Mouse (Mus musculus) forebrain, postnatal 0 days (tissue): ENCODE results near the gene Afg1l. TPM values are rescaled to one million over a fixed set of nuclear protein-coding genes. Genes with fewer than 3 reads are reported as not detected.

Experiments used
- ATAC-seq: fragments of 200-750 bp; cut with Nextera tagmentation; 2 replicates; pipeline ENCODE4 v1.8.0; 2017; ENCODE audit warnings: mild to moderate bottlenecking, moderate library complexity
- DNase-seq: peaks from one replicate; pipeline ENCODE4 v3.0.0-alpha.2; 2015
- H3K27ac ChIP-seq: fragments of 300-500 bp; sonication (generic); 2 replicates; pipeline ENCODE4 v1.5.1; 2014; ENCODE audit warnings: low read depth, mild to moderate bottlenecking, antibody characterized with exemption, low read length, moderate library complexity, mixed read lengths
- H3K27me3 ChIP-seq: fragments of 300-500 bp; sonication (generic); 2 replicates; pipeline ENCODE4 v1.6.1; 2014; ENCODE audit warnings: mild to moderate bottlenecking, low read length, mixed read lengths; ENCODE audit not compliant: insufficient read depth
- H3K36me3 ChIP-seq: fragments of 300-500 bp; sonication (generic); 2 replicates; pipeline ENCODE4 v1.6.1; 2014; ENCODE audit warnings: mild to moderate bottlenecking, moderate library complexity; ENCODE audit not compliant: insufficient read depth
- H3K4me1 ChIP-seq: fragments of 300-500 bp; sonication (generic); 2 replicates; pipeline ENCODE4 v1.6.1; 2014; ENCODE audit warnings: antibody characterized with exemption; ENCODE audit not compliant: insufficient read depth
- H3K4me2 ChIP-seq: fragments of 300-500 bp; sonication (generic); 2 replicates; pipeline ENCODE4 v1.6.1; 2014; ENCODE audit warnings: low read depth, mild to moderate bottlenecking, moderate library complexity
- H3K4me3 ChIP-seq: fragments of 300-500 bp; sonication (generic); 2 replicates; pipeline ENCODE4 v1.5.1; 2014; ENCODE audit warnings: low read depth, low read length, mixed read lengths
- H3K9ac ChIP-seq: fragments of 300-500 bp; sonication (generic); 2 replicates; pipeline ENCODE4 v1.6.1; 2014; ENCODE audit warnings: mild to moderate bottlenecking
- H3K9me3 ChIP-seq: fragments of 300-500 bp; sonication (generic); 2 replicates; pipeline ENCODE4 v1.6.1; 2016; ENCODE audit warnings: low read length
- CTCF ChIP-seq: sonication (generic); IDR thresholded peaks from 2 replicates; pipeline ENCODE4 v1.5.1; 2016; ENCODE audit warnings: antibody characterized with exemption, control low read depth, low read depth
- WGBS: fragments of 180-500 bp; shearing (Covaris S2); extraction: QIAGEN DNeasy Blood & Tissue Kit; methylation state at CpG from one replicate; pipeline ENCODE4 v1.1.7; 2014; 5-methylcytosine and 5-hydroxymethylcytosine counted together
- polyA plus RNA-seq: library from polyadenylated mRNA; unstranded; fragments of >200 nt; fragmentation: Nextera tagmentation; extraction: Ambion mirVana; gene quantifications from 2 replicates; pipeline ENCODE4 v1.2.1, GENCODE M21; 2015
- total RNA-seq: library from RNA; depleted of rRNA; stranded (reverse); fragments of >200 nt; gene quantifications from 2 replicates; pipeline ENCODE4 v1.2.3, GENCODE M21; 2014; rRNA removed

The Afg1l gene
- total and polyA plus RNA-seq, 2 experiments from 2014 or later, result 6.8 to 6.9 TPM

DNA sequence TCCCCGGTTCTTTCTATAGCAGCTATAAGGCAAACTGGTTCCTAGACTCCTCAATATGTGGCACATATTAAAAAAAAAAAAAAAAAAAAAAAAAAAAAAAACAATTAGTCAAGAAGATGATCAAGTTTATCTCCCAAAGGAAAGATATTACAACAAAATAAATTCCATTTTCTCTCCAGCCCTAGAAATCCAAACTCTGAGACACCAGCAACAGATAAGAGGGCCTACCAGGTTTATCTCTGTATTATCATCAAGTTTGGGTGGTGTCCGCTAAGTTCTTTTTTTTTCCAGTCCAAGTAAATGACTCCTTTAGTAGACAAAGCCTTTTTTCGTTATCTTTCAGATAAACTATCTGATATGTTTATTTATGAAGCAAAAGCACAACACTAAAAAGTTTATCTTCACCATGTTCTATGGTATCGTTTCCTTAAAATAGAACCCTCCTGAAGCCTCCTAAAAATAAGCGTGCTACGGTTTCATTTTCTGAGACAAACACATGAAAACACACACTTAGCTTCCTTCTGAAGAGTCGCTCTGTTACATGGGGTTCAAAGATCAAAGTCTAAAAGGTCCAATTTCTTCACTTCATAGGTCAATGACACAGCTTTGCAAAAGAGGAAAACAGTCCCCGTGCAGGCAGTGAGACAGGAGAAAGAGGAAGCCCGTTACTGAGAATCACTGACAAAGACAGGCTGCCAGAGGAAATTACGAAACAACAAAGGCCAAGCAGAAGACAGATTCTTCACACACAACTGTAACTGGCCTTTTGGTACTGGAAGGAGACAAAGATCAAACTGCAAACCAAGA, 207.9 kb downstream of the Afg1l start:
- H3K36me3 ChIP-seq, result peaks cover 2% of the 10 kb centered on the region; the same call in 1 of the 2 replicates
- ATAC-seq (no peak), DNase-seq (no peak)
- no peaks in the 10 kb centered on the region for H3K9me3 ChIP-seq
- H3K4me1 ChIP-seq, result peaks cover 16% of the 10 kb centered on the region; the same call in 1 of the 2 replicates
- H3K9ac ChIP-seq, result no peak overlapping the region
- no peak overlapping the region for H3K4me2 ChIP-seq
- TF ChIP-seq CTCF, result no peak
- WGBS, result 69% methylated on average over 10 of the region's 10 CpGs
- H3K27me3 ChIP-seq, result no peaks in the 10 kb centered on the region
- H3K27ac ChIP-seq, result no peak overlapping the region
- no peak overlapping the region for H3K4me3 ChIP-seq

DNA sequence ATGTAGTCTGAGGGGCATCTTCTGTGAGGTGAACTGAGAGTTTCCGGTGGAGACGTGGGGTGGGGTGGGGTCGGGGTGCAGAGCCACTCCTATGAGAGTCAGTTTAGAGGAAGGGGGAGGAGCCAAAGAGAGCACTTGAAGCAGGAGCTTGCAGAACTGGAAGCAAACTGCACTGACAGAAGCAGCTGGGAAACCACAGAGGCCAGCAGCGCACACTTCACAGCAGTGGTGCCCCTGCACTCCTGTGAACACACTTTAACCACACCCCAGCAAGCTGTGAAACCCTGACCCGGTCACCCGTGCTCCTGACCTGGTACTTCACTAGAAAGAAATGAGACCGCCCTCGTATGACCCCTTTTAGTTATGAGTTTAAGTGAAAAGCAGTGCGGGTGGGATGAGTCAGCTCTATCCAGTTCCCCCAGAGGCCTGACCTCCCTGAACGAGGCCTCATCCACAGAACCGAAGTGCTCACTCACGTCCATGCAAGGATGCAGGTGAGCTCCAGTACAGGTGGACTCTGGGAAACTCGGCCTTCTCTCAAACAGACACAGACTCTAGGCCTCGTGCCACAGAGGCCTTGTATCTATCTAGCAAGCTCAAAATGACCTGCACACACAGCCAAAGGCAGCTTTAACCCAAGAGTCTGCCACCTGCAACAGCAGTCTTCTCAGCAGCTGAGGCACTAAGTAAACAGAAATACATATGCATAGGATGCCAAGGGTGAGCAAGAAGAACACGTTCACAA, 208.9 kb downstream of the Afg1l start:
- H3K27me3 ChIP-seq, result no peaks in the 10 kb centered on the region
- H3K4me2 ChIP-seq, result no peak overlapping the region
- TF ChIP-seq CTCF, result no peak
- ATAC-seq, result no peak
- H3K4me3 ChIP-seq, result no peak overlapping the region
- no peak overlapping the region for H3K27ac ChIP-seq
- no peak for DNase-seq
- H3K4me1 ChIP-seq, result peaks cover 16% of the 10 kb centered on the region; the same call in 1 of the 2 replicates
- H3K9me3 ChIP-seq, result no peaks in the 10 kb centered on the region
- peaks cover 2% of the 10 kb centered on the region; the same call in 1 of the 2 replicates for H3K36me3 ChIP-seq
- WGBS, result 74% methylated on average over 15 of the region's 15 CpGs
- H3K9ac ChIP-seq, result no peak overlapping the region

DNA sequence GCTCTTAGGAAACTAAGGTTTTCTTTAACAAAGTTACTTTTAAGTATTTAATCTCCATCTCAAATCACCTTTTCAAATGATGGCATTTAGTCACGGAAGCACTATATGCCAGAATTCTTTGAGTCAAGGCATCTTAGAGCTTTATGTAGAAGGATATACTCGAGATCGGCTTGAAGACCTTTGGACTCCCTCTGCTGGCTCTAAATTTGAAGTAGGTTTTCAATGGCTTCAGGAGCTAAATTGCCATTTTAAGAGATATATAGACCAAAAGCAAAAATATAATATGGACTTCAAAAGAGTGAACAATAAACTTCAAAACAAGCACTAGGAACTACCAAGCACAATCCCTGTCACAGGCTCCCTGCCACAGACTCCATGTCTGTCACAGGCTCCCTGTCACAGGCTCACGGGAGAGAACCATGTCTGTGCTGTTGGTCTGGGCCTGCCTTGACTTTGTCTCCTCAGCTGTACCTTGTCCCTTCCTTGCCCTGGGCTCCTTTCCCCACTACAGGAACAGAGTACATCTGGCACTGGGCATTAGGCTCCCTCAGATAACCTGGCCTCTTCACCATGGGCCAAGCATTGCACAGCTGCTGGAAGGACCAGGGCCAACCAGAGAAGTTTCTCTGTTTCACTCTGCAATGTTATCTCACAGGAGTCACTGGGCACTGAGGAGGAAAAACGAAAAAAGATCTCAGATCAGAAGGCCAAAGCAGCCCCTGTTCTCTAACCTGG, 210.4 kb downstream of the Afg1l start:
- ATAC-seq, result no peak
- no peaks in the 10 kb centered on the region for H3K9me3 ChIP-seq
- no peak overlapping the region for H3K9ac ChIP-seq
- H3K27ac ChIP-seq, result no peak overlapping the region
- 0 out of 2 replicates have a peak, but pooled peaks cover 2% of the 10 kb centered on the region for H3K36me3 ChIP-seq
- peak; percentile 38; the same call in 1 of the 2 replicates for TF ChIP-seq CTCF
- H3K4me2 ChIP-seq, result no peak overlapping the region
- peak; percentile 43 for DNase-seq
- H3K27me3 ChIP-seq, result no peaks in the 10 kb centered on the region
- WGBS, result 80% methylated on average over 5 of the region's 5 CpGs
- H3K4me3 ChIP-seq, result no peak overlapping the region
- peaks cover 3% of the 10 kb centered on the region; the same call in 1 of the 2 replicates for H3K4me1 ChIP-seq

DNA sequence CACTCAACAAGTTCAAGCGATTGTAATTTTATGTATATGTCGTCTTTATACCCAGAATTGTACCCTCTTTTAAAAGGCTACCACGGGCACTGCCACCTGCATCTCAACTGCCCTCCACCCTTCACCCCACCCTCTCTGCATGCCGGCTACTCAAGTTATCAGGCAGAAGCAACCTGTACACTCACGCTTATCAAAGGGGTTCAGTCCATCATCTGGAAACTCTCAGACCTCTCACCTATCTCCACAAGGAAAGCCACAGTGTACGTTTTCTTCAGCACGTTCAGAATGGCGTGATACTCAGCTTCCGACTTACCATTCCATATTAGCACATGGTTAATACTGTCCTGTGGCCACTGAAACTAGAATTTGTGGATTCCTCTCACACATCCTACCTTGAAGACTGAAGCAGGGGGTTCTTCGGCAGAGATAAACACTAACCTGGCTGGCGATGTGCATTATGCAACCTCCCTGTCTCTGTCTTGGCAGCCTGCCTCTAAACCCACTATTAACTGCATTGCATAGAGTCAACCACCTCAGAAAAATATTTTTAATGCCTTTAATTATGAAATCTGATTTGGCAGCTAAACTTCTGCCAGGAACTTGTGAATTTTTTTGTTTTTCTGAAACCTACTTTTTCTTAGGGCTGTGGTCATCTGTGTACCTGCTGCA, 213.2 kb downstream of the Afg1l start:
- Histone ChIP-seq H3K9me3 (no peaks in the 10 kb centered on the region), H3K4me1 (no peaks in the 10 kb centered on the region), H3K4me2 (no peak overlapping the region), H3K36me3 (0 out of 2 replicates have a peak, but pooled peaks cover 2% of the 10 kb centered on the region), H3K9ac (no peak overlapping the region), H3K4me3 (no peak overlapping the region), H3K27ac (no peak overlapping the region), H3K27me3 (no peaks in the 10 kb centered on the region)
- DNase-seq (no peak), ATAC-seq (no peak)
- WGBS, result 90% methylated on average over 11 of the region's 11 CpGs
- no peak for TF ChIP-seq CTCF

DNA sequence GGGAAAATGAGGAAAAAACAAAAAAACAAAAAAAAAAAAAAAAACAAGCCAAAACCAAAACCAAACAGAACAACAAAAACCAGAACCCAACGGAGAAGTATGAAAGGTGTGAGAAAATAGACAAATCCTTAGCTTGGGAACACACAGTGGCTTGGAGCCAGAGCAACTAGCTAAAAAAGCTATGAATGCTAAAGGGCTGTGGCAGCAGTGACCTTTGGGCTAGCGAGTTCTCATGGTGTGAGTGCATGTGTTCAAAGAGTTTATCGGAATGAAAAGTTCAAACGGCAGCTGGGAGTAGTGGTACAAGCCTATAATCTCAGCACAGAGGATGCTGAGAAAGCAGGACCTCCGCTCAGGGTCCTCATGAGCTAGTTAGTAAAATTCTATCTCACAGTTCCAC, 214.2 kb downstream of the Afg1l start:
- no peak overlapping the region for H3K4me2 ChIP-seq
- H3K9me3 ChIP-seq, result no peaks in the 10 kb centered on the region
- no peak for DNase-seq
- no peaks in the 10 kb centered on the region for H3K4me1 ChIP-seq
- 82% methylated on average over 5 of the region's 5 CpGs for WGBS
- TF ChIP-seq CTCF, result no peak
- ATAC-seq, result no peak
- no peaks in the 10 kb centered on the region for H3K27me3 ChIP-seq
- H3K36me3 ChIP-seq, result 0 out of 2 replicates have a peak, but pooled peaks cover 2% of the 10 kb centered on the region
- H3K9ac ChIP-seq, result no peak overlapping the region
- no peak overlapping the region for H3K4me3 ChIP-seq
- H3K27ac ChIP-seq, result no peak overlapping the region

DNA sequence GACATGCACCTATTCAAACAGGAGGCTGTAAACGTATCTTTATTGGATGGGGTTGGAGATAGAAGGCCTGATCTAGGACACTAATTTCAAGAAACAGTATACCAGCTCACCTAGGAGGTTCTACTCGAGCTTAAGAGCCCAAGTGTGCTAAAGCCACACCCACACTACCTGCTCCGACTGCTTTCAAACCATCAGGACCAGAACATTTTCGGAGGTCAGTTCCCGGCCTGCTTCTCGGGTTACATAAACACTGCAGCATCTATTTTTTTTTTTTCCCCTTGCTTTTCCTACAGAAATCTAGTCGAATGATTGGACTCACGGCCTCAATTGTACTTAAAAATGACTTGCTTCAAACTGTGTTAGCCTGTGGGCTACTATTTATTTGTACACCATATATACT, 214.7 kb downstream of the Afg1l start:
- Histone ChIP-seq H3K9ac (no peak overlapping the region), H3K36me3 (0 out of 2 replicates have a peak, but pooled peaks cover 2% of the 10 kb centered on the region), H3K4me1 (no peaks in the 10 kb centered on the region), H3K4me2 (no peak overlapping the region), H3K4me3 (no peak overlapping the region), H3K9me3 (no peaks in the 10 kb centered on the region), H3K27me3 (no peaks in the 10 kb centered on the region), H3K27ac (no peak overlapping the region)
- no peak for TF ChIP-seq CTCF
- DNase-seq (no peak), ATAC-seq (no peak)
- WGBS, result 85% methylated on average over 8 of the region's 8 CpGs

Other genes starting within 250 kb of the Afg1l start
- 24.2 and 29.1 TPM in 2 replicates for gene Foxo3, start 201.8 kb downstream of the Afg1l start, total RNA-seq
- gene Foxo3, start 201.8 kb downstream of the Afg1l start, polyA plus RNA-seq, result 6.4 and 6.5 TPM in 2 replicates
- 124 and 139 TPM in 2 replicates for gene Snx3, start 23.5 kb upstream of the Afg1l start, total RNA-seq
- 331 and 335 TPM in 2 replicates for gene Snx3, start 23.5 kb upstream of the Afg1l start, polyA plus RNA-seq
- 3.9 and 6.2 TPM in 2 replicates for gene Nr2e1, start 105.1 kb upstream of the Afg1l start, total RNA-seq
- gene Nr2e1, start 105.1 kb upstream of the Afg1l start, polyA plus RNA-seq, result 8.3 and 10.2 TPM in 2 replicates
- 42.9 and 44.6 TPM in 2 replicates for gene Ostm1, start 105.3 kb upstream of the Afg1l start, total RNA-seq
- gene Ostm1, start 105.3 kb upstream of the Afg1l start, polyA plus RNA-seq, result 35.2 and 39.2 TPM in 2 replicates